8 mouse cellular contexts compared by ENCODE assay signal in the genomic region with DNA sequence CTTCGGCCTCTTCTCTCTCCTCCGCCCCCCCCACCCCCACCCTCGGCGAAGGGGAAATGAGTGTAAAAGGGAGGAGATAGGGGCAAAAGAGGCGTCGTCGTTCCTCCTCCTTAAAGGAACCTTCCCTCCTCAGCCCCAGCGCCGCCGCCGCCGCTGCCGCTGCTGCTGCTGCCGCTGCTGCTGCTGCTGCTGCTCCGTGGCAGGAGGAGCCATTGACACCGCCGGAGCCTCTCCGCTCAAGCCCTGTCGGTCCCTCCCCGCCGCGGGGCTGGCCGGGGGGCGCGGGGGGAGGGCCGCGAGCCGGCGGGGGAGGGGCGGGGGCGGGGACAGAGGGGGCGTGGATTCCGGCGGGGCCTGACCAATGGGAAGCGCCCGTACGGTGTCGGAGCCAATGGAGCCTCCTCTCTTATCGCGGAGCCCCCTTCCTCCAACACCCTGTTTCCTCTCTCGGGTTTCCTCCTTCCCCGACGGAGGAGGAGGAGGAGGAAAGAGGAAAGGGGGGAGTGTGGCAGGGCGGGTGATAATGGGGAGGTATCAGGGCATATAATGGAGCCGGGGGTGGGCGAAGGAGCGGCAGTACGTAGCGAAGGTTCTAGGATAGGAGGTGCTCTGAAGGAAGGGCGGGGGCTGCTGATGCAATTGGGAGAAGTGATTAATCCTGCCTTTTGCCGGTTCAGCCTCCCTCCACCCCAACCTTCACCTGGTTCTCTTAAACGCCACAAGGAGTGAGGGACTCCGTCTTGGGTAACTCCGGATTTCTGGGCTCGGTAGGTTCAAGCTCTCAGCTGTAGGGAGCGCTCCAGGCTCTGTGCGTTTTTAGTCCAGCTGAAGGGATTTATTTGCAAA. TPM values are rescaled to one million over a fixed set of nuclear protein-coding genes. Genes with fewer than 3 reads are reported as not detected.
A peak's percentile ranks its signal among the peaks of the same experiment; 100 is the strongest.
DNase-seq lines count a peak whose midpoint lies in the region; ATAC-seq and TF ChIP-seq lines count a peak whose summit lies in the region.

No protein-coding gene starts in this region.

- TF ChIP-seq CTCF in E14TG2a.4 (conservative IDR thresholded peaks at IDR 0.05; ENCODE audit: low read length), result no peak
- peak; percentile 55 for TF ChIP-seq CTCF in heart, postnatal 0 days (IDR thresholded peaks at IDR 0.05; ENCODE audit: low read depth)
- TF ChIP-seq CTCF in testis, adult 2 months (IDR thresholded peaks at IDR 0.05; ENCODE audit: control insufficient read depth, insufficient read depth, insufficient replicate concordance, low read depth, low read length), result no peak

- peak; percentile 97 for ATAC-seq in forebrain, embryonic 12.5 days (ENCODE audit: low FRiP score)
- ATAC-seq in heart, postnatal 0 days (ENCODE audit: insufficient read depth, low read depth), result peak; percentile 94
- ATAC-seq in liver, embryonic 16.5 days (ENCODE audit: low read depth), result peak; percentile 93
- ATAC-seq in neural tube, embryonic 13.5 days (ENCODE audit: low read depth), result peak; percentile 98

- peaks cover 34% of the 10 kb centered on the region for H3K4me1 ChIP-seq in E14TG2a.4 (replicated peaks; ENCODE audit: low read depth, low read length)
- peaks cover 19% of the 10 kb centered on the region for H3K4me1 ChIP-seq in forebrain, embryonic 12.5 days
- H3K4me1 ChIP-seq in heart, postnatal 0 days (ENCODE audit: control insufficient read depth, insufficient read depth), result peaks cover 5% of the 10 kb centered on the region
- H3K4me1 ChIP-seq in liver, embryonic 16.5 days (ENCODE audit: control insufficient read depth, low read depth, low read length), result peaks cover 15% of the 10 kb centered on the region
- peaks cover 31% of the 10 kb centered on the region for H3K4me1 ChIP-seq in neural tube, embryonic 13.5 days (replicated peaks)
- peaks cover 2% of the 10 kb centered on the region for H3K4me1 ChIP-seq in testis, adult 2 months (ENCODE audit: control insufficient read depth, insufficient read depth, low read length)

- peak; percentile 28; the same call in 1 of the 2 replicates for TF ChIP-seq POLR2A in testis, adult 2 months (IDR thresholded peaks at IDR 0.05; ENCODE audit: control insufficient read depth, low read depth, low read length)

- H3K9ac ChIP-seq in forebrain, embryonic 12.5 days, result peak overlapping the region; percentile 100
- H3K9ac ChIP-seq in heart, postnatal 0 days (replicated peaks; ENCODE audit: low read depth, low read length), result peak overlapping the region; percentile 97
- H3K9ac ChIP-seq in liver, embryonic 16.5 days (ENCODE audit: low read depth, low read length), result peak overlapping the region; percentile 98
- peak overlapping the region; percentile 100 for H3K9ac ChIP-seq in neural tube, embryonic 13.5 days

- peak overlapping the region; percentile 100 for H3K27ac ChIP-seq in forebrain, embryonic 12.5 days
- peak overlapping the region; percentile 100 for H3K27ac ChIP-seq in heart, postnatal 0 days (ENCODE audit: low read depth)
- H3K27ac ChIP-seq in liver, embryonic 16.5 days (ENCODE audit: low read length), result peak overlapping the region; percentile 98
- H3K27ac ChIP-seq in neural tube, embryonic 13.5 days (replicated peaks), result peak overlapping the region; percentile 100
- H3K27ac ChIP-seq in testis, adult 2 months (ENCODE audit: control insufficient read depth, insufficient read depth, low read depth, low read length), result peak overlapping the region; percentile 79

- under 1% methylated on average over 42 of the region's 57 CpGs for WGBS in forebrain, embryonic 12.5 days
- 1% methylated on average over 20 of the region's 57 CpGs for WGBS in heart, postnatal 0 days
- WGBS in liver, embryonic 16.5 days (ENCODE audit: insufficient replicate concordance), result under 1% methylated on average over 36 of the region's 57 CpGs
- under 1% methylated on average over 42 of the region's 57 CpGs for WGBS in neural tube, embryonic 13.5 days

- H3K36me3 ChIP-seq in E14TG2a.4 (ENCODE audit: insufficient read depth, low read length), result peaks cover 2% of the 10 kb centered on the region; the same call in 1 of the 2 replicates
- H3K36me3 ChIP-seq in forebrain, embryonic 12.5 days (replicated peaks), result no peaks in the 10 kb centered on the region
- no peaks in the 10 kb centered on the region for H3K36me3 ChIP-seq in heart, postnatal 0 days (replicated peaks; ENCODE audit: control insufficient read depth, insufficient read depth, low read length)
- H3K36me3 ChIP-seq in liver, embryonic 16.5 days (ENCODE audit: control insufficient read depth, insufficient read depth), result no peaks in the 10 kb centered on the region
- no peaks in the 10 kb centered on the region for H3K36me3 ChIP-seq in neural tube, embryonic 13.5 days
- H3K36me3 ChIP-seq in testis, adult 2 months (ENCODE audit: control insufficient read depth, insufficient read depth, low read length), result no peaks in the 10 kb centered on the region

- no peaks in the 10 kb centered on the region for H3K27me3 ChIP-seq in E14TG2a.4 (ENCODE audit: insufficient read depth, low read length)
- H3K27me3 ChIP-seq in forebrain, embryonic 12.5 days, result no peaks in the 10 kb centered on the region
- H3K27me3 ChIP-seq in heart, postnatal 0 days (ENCODE audit: control insufficient read depth, insufficient read depth, low read length), result no peaks in the 10 kb centered on the region
- no peaks in the 10 kb centered on the region for H3K27me3 ChIP-seq in liver, embryonic 16.5 days (ENCODE audit: control insufficient read depth, insufficient read depth, low read depth, low read length)
- H3K27me3 ChIP-seq in neural tube, embryonic 13.5 days, result no peaks in the 10 kb centered on the region
- H3K27me3 ChIP-seq in testis, adult 2 months (ENCODE audit: control insufficient read depth, insufficient read depth, low read length), result no peaks in the 10 kb centered on the region

- DNase-seq in c-Kit-positive CD71-positive TER-119-positive erythroid progenitor cells, embryonic 14.5 days (ENCODE audit: low spot score), result peak; percentile 88
- peak; percentile 99 for DNase-seq in heart, postnatal 0 days (ENCODE audit: low spot score)
- DNase-seq in kidney, postnatal 4 days, result peak; percentile 87 to 94

- no peaks in the 10 kb centered on the region for H3K9me3 ChIP-seq in E14TG2a.4 (ENCODE audit: low read length)
- H3K9me3 ChIP-seq in forebrain, embryonic 12.5 days, result no peaks in the 10 kb centered on the region
- H3K9me3 ChIP-seq in heart, postnatal 0 days (replicated peaks; ENCODE audit: control insufficient read depth, low read length), result no peaks in the 10 kb centered on the region
- no peaks in the 10 kb centered on the region for H3K9me3 ChIP-seq in liver, embryonic 16.5 days (replicated peaks; ENCODE audit: control insufficient read depth, low read length)
- no peaks in the 10 kb centered on the region for H3K9me3 ChIP-seq in neural tube, embryonic 13.5 days

- peak overlapping the region; percentile 90 for H3K4me3 ChIP-seq in E14TG2a.4 (replicated peaks; ENCODE audit: low read length)
- H3K4me3 ChIP-seq in forebrain, embryonic 12.5 days (replicated peaks), result peak overlapping the region; percentile 100
- H3K4me3 ChIP-seq in heart, postnatal 0 days (ENCODE audit: low read depth, low read length), result peak overlapping the region; percentile 86
- peak overlapping the region; percentile 97 for H3K4me3 ChIP-seq in liver, embryonic 16.5 days (ENCODE audit: low read depth, low read length)
- peak overlapping the region; percentile 89 for H3K4me3 ChIP-seq in neural tube, embryonic 13.5 days
- peak overlapping the region; percentile 94 for H3K4me3 ChIP-seq in testis, adult 2 months (ENCODE audit: control insufficient read depth, low read depth, low read length)

- H3K4me2 ChIP-seq in forebrain, embryonic 12.5 days, result peak overlapping the region; percentile 71
- peak overlapping the region; percentile 72 for H3K4me2 ChIP-seq in heart, postnatal 0 days (ENCODE audit: low read depth, low read length)
- H3K4me2 ChIP-seq in liver, embryonic 16.5 days (ENCODE audit: low read depth, low read length), result peak overlapping the region; percentile 90
- H3K4me2 ChIP-seq in neural tube, embryonic 13.5 days, result peak overlapping the region; percentile 57

- peak; percentile 28; the same call in 1 of the 2 replicates for TF ChIP-seq EP300 in heart, postnatal 0 days (IDR thresholded peaks at IDR 0.05; ENCODE audit: low read depth)

RNA-seq across cellular contexts. Expression of a gene that starts 0.9 kb away (rescaled TPM):
- polyA plus RNA-seq in forebrain, embryonic 12.5 days (2016; fragmentation: Nextera tagmentation; extraction: Ambion mirVana), result 32.2 and 39.5 TPM in 2 replicates
- total RNA-seq in heart, postnatal 0 days (2014; rRNA removed; ENCODE audit: low replicate concordance), result 11.4 and 20.0 TPM in 2 replicates
- 7.7 and 8.7 TPM in 2 replicates for polyA plus RNA-seq in heart, postnatal 0 days (2015; fragmentation: Nextera tagmentation; extraction: Ambion mirVana)
- polyA plus RNA-seq in liver, embryonic 16.5 days (2015; fragmentation: Nextera tagmentation; extraction: Ambion mirVana), result 2.6 TPM in 2 replicates
- 30.7 and 30.9 TPM in 2 replicates for polyA plus RNA-seq in neural tube, embryonic 13.5 days (2015; fragmentation: Nextera tagmentation; extraction: Ambion mirVana)
- polyA plus RNA-seq in testis, adult 2 months (2012; rRNA removed), result 7.9 and 8.6 TPM in 2 replicates

Comparison
In these comparisons a context has a peak if more than half of its experiments do, and no peak if none do; other contexts are left out.
1. Peak in every context shown above with its lines: DNase-seq, ATAC-seq, H3K4me3 ChIP-seq and H3K27ac ChIP-seq.